Mouse (Mus musculus): Measurements from ENCODE around the gene Dnajc2.

GRCm38 (mm10) chr5:21784161-21785052, 644 bp downstream of the Dnajc2 start:
- TF ChIP-seq POLR2A (IDR thresholded peaks at IDR 0.05; ENCODE audit: borderline replicate concordance, control insufficient read depth, low read depth, low read length): no peak
- TF ChIP-seq CTCF (IDR thresholded peaks at IDR 0.05; ENCODE audit: control insufficient read depth, insufficient read depth, low read length): no peak

Measured in bone marrow, adult 2 months (tissue).